Comparison of ENCODE assay signal across 35 mouse cellular contexts in genomic region chr2:104153876-104154275, GRCm38 (mm10). TPM values are rescaled to one million over a fixed set of nuclear protein-coding genes. Genes with fewer than 3 reads are reported as not detected.
"Had no signal": no experiment of that assay in that cellular context is flagged by ENCODE, and none has a peak within 500 bp of the region (broad histone marks: within the 10 kb centered on the region; RNA-seq: fewer than 3 reads in every experiment).

No protein-coding gene starts in this region.

- H3K4me2 ChIP-seq: limb, embryonic 12.5 days; limb, embryonic 13.5 days; limb, embryonic 15.5 days; liver, embryonic 11.5 days; liver, embryonic 12.5 days; liver, embryonic 13.5 days; liver, embryonic 15.5 days; lung, embryonic 14.5 days; lung, embryonic 15.5 days; midbrain, embryonic 11.5 days; midbrain, embryonic 12.5 days; midbrain, embryonic 13.5 days; midbrain, embryonic 15.5 days; neural tube, embryonic 12.5 days; neural tube, embryonic 13.5 days had no signal

- H3K9me3 ChIP-seq: limb, embryonic 10.5 days; limb, embryonic 12.5 days; limb, embryonic 13.5 days; limb, embryonic 15.5 days; liver, embryonic 12.5 days; liver, embryonic 13.5 days; liver, embryonic 15.5 days; lung, embryonic 15.5 days; megakaryocyte, embryonic 14.5 days; midbrain, embryonic 10.5 days; midbrain, embryonic 12.5 days; midbrain, embryonic 15.5 days; neural tube, embryonic 12.5 days; neural tube, embryonic 13.5 days had no signal

- ATAC-seq: liver, embryonic 12.5 days; liver, postnatal 0 days; lung, postnatal 0 days; midbrain, embryonic 13.5 days; midbrain, embryonic 15.5 days; midbrain, embryonic 16.5 days had no signal

- H3K4me1 ChIP-seq: limb, embryonic 12.5 days; limb, embryonic 13.5 days; limb, embryonic 15.5 days; liver, embryonic 12.5 days; liver, embryonic 13.5 days; liver, embryonic 15.5 days; lung, embryonic 15.5 days; midbrain, embryonic 10.5 days; midbrain, embryonic 12.5 days; midbrain, embryonic 13.5 days; midbrain, embryonic 15.5 days; neural tube, embryonic 12.5 days; neural tube, embryonic 13.5 days had no signal

- H3K4me3 ChIP-seq: limb, embryonic 10.5 days; limb, embryonic 12.5 days; limb, embryonic 13.5 days; limb, embryonic 15.5 days; liver, embryonic 12.5 days; liver, embryonic 13.5 days; liver, embryonic 15.5 days; lung, embryonic 15.5 days; megakaryocyte, embryonic 14.5 days; midbrain, embryonic 10.5 days; midbrain, embryonic 12.5 days; midbrain, embryonic 13.5 days; midbrain, embryonic 15.5 days; myocyte; neural tube, embryonic 12.5 days; neural tube, embryonic 13.5 days had no signal

- H3K27me3 ChIP-seq: limb, embryonic 12.5 days; limb, embryonic 13.5 days; limb, embryonic 15.5 days; liver, embryonic 13.5 days; lung, embryonic 15.5 days; midbrain, embryonic 12.5 days; midbrain, embryonic 13.5 days; midbrain, embryonic 15.5 days; neural tube, embryonic 12.5 days; neural tube, embryonic 13.5 days had no signal

- H3K27ac ChIP-seq: limb, embryonic 10.5 days; limb, embryonic 12.5 days; limb, embryonic 13.5 days; limb, embryonic 15.5 days; liver, embryonic 12.5 days; liver, embryonic 13.5 days; liver, embryonic 14.5 days; liver, embryonic 15.5 days; lung, embryonic 15.5 days; macrophage; midbrain, embryonic 10.5 days; midbrain, embryonic 12.5 days; midbrain, embryonic 13.5 days; midbrain, embryonic 15.5 days; neural tube, embryonic 12.5 days; neural tube, embryonic 13.5 days had no signal

- H3K9ac ChIP-seq: limb, embryonic 12.5 days; limb, embryonic 13.5 days; limb, embryonic 15.5 days; liver, embryonic 12.5 days; liver, embryonic 13.5 days; liver, embryonic 14.5 days; liver, embryonic 15.5 days; liver, postnatal 0 days; lung, embryonic 14.5 days; lung, embryonic 15.5 days; midbrain, embryonic 12.5 days; midbrain, embryonic 13.5 days; midbrain, embryonic 15.5 days; neural tube, embryonic 12.5 days; neural tube, embryonic 13.5 days had no signal

- DNase-seq: liver; liver, embryonic 13.5 days; liver, postnatal 0 days; lung, adult 18-20 months; lung, adult 2 months; lung, embryonic 14.5 days; lung, postnatal 10 days; lung, postnatal 14 days; lung, postnatal 36 days; lung, postnatal 4 days; midbrain, embryonic 14.5 days had no signal

- H3K36me3 ChIP-seq: limb, embryonic 10.5 days; limb, embryonic 12.5 days; limb, embryonic 13.5 days; limb, embryonic 15.5 days; liver, embryonic 12.5 days; liver, embryonic 13.5 days; liver, embryonic 15.5 days; lung, embryonic 15.5 days; midbrain, embryonic 10.5 days; midbrain, embryonic 12.5 days; midbrain, embryonic 15.5 days; neural tube, embryonic 12.5 days had no signal

RNA-seq across cellular contexts. Expression of gene A930018P22Rik, which starts 31.3 kb away (rescaled TPM):
- polyA plus RNA-seq: limb, embryonic 10.5 days; limb, embryonic 11.5 days; limb, embryonic 12.5 days; limb, embryonic 13.5 days; limb, embryonic 15.5 days; liver, embryonic 11.5 days; lung, embryonic 14.5 days; lung, embryonic 15.5 days; lung, embryonic 16.5 days; macrophage; midbrain, embryonic 12.5 days; midbrain, embryonic 13.5 days; midbrain, embryonic 14.5 days; midbrain, embryonic 15.5 days; midbrain, embryonic 16.5 days; neural tube, embryonic 11.5 days had no signal
